Mouse (Mus musculus): ENCODE data around the gene Cep57.
"Not testable (repeated sequence)": the region's sequence is repeated elsewhere in the genome, so short reads cannot be mapped to it uniquely, and the experiment has no call there.

The Cep57 gene

GRCm38 (mm10) chr9:13794302-13794701 is 32.6 kb downstream of the Cep57 start:
- DNase-seq (ENCODE audit: low spot score): no peak

GRCm38 (mm10) chr9:13790864-13791263 is 36.0 kb downstream of the Cep57 start:
- not testable (repeated sequence) for DNase-seq (ENCODE audit: low spot score)

DNA sequence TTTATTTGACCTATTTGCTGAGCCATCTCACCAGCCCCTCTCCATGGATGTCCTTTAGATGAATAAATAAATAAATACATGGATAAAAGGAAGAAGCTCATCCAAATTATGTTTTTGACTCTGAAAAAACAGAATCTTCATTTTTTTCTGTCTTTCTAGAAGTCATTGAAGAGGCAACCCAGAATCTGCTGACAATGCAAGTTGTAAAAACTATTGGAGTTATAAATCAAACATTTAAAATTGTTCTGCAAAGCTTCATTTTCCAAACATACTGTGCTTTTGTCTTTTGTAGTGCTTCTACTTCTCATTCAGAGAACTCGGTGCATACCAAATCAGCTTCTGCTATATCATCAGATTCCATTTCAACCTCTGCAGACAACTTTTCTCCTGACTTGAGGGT is 44.9 kb downstream of the Cep57 start:
- DNase-seq (ENCODE audit: low spot score): no peak

DNA sequence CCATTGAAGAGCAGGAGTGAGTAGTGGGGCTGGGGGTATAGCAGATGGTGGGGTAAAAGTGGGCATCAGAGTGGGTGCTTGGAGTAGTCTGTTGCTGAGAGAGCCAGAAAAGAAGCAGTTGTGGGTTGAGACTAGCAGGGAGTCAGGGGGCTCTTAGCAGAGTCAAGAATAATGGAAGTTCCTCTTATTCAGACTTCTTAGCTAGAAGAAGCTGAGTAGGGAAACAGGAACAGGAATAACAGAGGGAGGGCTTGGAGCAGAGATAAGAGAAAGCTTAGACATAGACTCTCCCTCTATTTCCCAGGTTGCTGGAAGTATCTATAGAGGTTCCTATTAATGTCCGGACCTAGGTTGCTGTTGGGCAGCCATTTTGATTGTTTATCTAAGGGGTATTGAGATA is 52.2 kb downstream of the Cep57 start:
- no peak for DNase-seq (ENCODE audit: low spot score)

DNA sequence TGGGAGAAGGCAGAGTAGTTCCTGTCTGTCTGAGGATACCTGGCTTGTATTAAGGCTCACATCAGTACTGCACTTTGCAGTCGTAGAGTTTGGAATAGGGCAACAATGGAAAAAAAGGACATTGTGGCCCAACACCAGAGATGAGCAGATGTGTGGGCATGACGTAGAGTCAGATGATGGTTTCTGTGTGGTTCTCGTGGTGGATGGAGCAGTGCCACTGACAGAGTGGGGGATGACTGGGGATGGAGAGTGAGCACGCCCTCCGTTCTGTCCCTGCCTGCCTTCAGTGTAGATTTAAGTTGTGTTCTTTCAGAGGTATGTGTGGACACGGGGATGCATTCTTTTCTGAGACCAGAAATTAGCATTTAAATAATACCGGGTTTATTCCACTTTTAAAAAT is 60.3 kb downstream of the Cep57 start:
- no peak for DNase-seq (ENCODE audit: low spot score)

- no peak for DNase-seq (ENCODE audit: low spot score)
These were observed 61.3 kb downstream of the Cep57 start for GRCm38 (mm10) chr9:13765624-13766023.

GRCm38 (mm10) chr9:13760430-13760829 is 66.5 kb downstream of the Cep57 start:
- no peak for DNase-seq (ENCODE audit: low spot score)

Measured in ovary, adult 18-20 months (tissue).